ENCODE assay signal across 21 mouse cellular contexts in genomic region chr5:27418856-27419255, GRCm38 (mm10).
DNase-seq lines count a peak whose midpoint lies in the region; ATAC-seq and TF ChIP-seq lines count a peak whose summit lies in the region.
"Had no signal": no experiment of that assay in that cellular context is flagged by ENCODE, and none has a peak within 500 bp of the region (broad histone marks: within the 10 kb centered on the region; RNA-seq: fewer than 3 reads in every experiment).

No protein-coding gene starts in this region.

- DNase-seq in layer of hippocampus, adult 2 months (ENCODE audit: low spot score in 2 of 2), result no peak
- DNase-seq in layer of hippocampus, adult 11-12 months (ENCODE audit: low spot score), result no peak
- DNase-seq in adrenal gland, adult 8-10 months, result peak; percentile 47
- DNase-seq in adrenal gland, postnatal 36 days, result peak; percentile 58 to 61
- DNase-seq in frontal cortex, adult 2 months (ENCODE audit: extremely low spot score in 1 of 2, low spot score in 1 of 2), result no peak
- DNase-seq: cerebellum, adult 18-20 months; cerebellum, adult 9-11 months; cerebellum, postnatal 36 days; forebrain, postnatal 0 days; gastrocnemius, adult 2 months; gastrocnemius, postnatal 25 days; heart, postnatal 4 days; kidney, adult 18-20 months had no signal

- no peaks in the 10 kb centered on the region for H3K4me1 ChIP-seq in liver, embryonic 12.5 days
- H3K4me1 ChIP-seq: embryonic facial prominence, embryonic 10.5 days; forebrain, embryonic 13.5 days; heart, embryonic 13.5 days had no signal

- H3K36me3 ChIP-seq in liver, embryonic 12.5 days, result no peaks in the 10 kb centered on the region
- H3K36me3 ChIP-seq: embryonic facial prominence, embryonic 10.5 days; G1E; heart, embryonic 13.5 days; hindbrain, embryonic 12.5 days had no signal

- no peak for TF ChIP-seq CTCF in layer of hippocampus, adult 2 months (conservative IDR thresholded peaks at IDR 0.05)

- no peaks in the 10 kb centered on the region for H3K9me3 ChIP-seq in liver, embryonic 12.5 days (replicated peaks)
- H3K9me3 ChIP-seq: embryonic facial prominence, embryonic 10.5 days; forebrain, embryonic 13.5 days; G1E; heart, embryonic 13.5 days; hindbrain, embryonic 12.5 days had no signal

- peak overlapping the region; percentile 29; the same call in 1 of the 2 replicates for H3K27ac ChIP-seq in layer of hippocampus, adult 2 months
- no peak overlapping the region for H3K27ac ChIP-seq in liver, embryonic 12.5 days
- H3K27ac ChIP-seq: embryonic facial prominence, embryonic 10.5 days; forebrain, embryonic 13.5 days; gastrocnemius, adult 2 months; heart, embryonic 13.5 days; hindbrain, embryonic 12.5 days; hindbrain, postnatal 0 days had no signal

- no peak for ATAC-seq in liver, embryonic 12.5 days
- ATAC-seq: activated CD4-positive, CD25-positive, alpha-beta regulatory T cell, adult 4 months; forebrain, embryonic 13.5 days; forebrain, postnatal 0 days; hindbrain, postnatal 0 days had no signal

- no peak overlapping the region for H3K4me3 ChIP-seq in layer of hippocampus, adult 2 months
- H3K4me3 ChIP-seq in liver, embryonic 12.5 days, result no peak overlapping the region
- H3K4me3 ChIP-seq: embryonic facial prominence, embryonic 10.5 days; forebrain, embryonic 13.5 days; gastrocnemius, adult 2 months; heart, embryonic 13.5 days; hindbrain, embryonic 12.5 days had no signal

- H3K27me3 ChIP-seq in liver, embryonic 12.5 days (replicated peaks), result no peaks in the 10 kb centered on the region
- H3K27me3 ChIP-seq: forebrain, embryonic 13.5 days; heart, embryonic 13.5 days; hindbrain, embryonic 12.5 days had no signal

- 67% methylated on average over 1 of the region's 1 CpGs for WGBS in liver, embryonic 12.5 days (ENCODE audit: insufficient replicate concordance)

- no peak overlapping the region for H3K9ac ChIP-seq in liver, embryonic 12.5 days
- H3K9ac ChIP-seq: forebrain, embryonic 13.5 days; forebrain, postnatal 0 days; heart, embryonic 13.5 days; hindbrain, embryonic 12.5 days had no signal

- no peak overlapping the region for H3K4me2 ChIP-seq in liver, embryonic 12.5 days
- H3K4me2 ChIP-seq: forebrain, embryonic 13.5 days; heart, embryonic 13.5 days; hindbrain, embryonic 12.5 days had no signal

Comparison
In these comparisons a context has a peak if more than half of its experiments do, and no peak if none do; other contexts are left out.
1. DNase-seq: peak in adrenal gland, adult 8-10 months (single experiment) and adrenal gland, postnatal 36 days (2 of 2); none in layer of hippocampus, adult 2 months (0 of 2), layer of hippocampus, adult 11-12 months (single experiment) and frontal cortex, adult 2 months (0 of 2).